Mouse (Mus musculus) liver, embryonic 14.5 days (tissue): ENCODE data around the gene Ccdc88a. TPM values are rescaled to one million over a fixed set of nuclear protein-coding genes. Genes with fewer than 3 reads are reported as not detected.
"Not testable (repeated sequence)": the region's sequence is repeated elsewhere in the genome, so short reads cannot be mapped to it uniquely, and the experiment has no call there.

ENCODE experiments used
- ATAC-seq: fragments of 200-750 bp; cut with Nextera tagmentation; 2 replicates; pipeline ENCODE4 v1.8.0; 2017; ENCODE audit warnings: moderate number of reproducible peaks, mild to moderate bottlenecking, moderate library complexity; ENCODE audit not compliant: insufficient read depth
- DNase-seq, 3 experiments: peaks; one replicate each; pipeline ENCODE4 v3.0.0-alpha.2; 2012 to 2013; ENCODE audit warnings: low read depth in 3 of 3, low spot score in 3 of 3
- H3K27ac ChIP-seq: fragments of 300-500 bp; sonication (generic); 2 replicates; pipeline ENCODE4 v1.5.1; 2014; ENCODE audit warnings: moderate library complexity, mild to moderate bottlenecking, control low read depth, inconsistent platforms
- H3K27me3 ChIP-seq: fragments of 300-500 bp; sonication (generic); 2 replicates; pipeline ENCODE4 v1.6.1; 2014; ENCODE audit warnings: mild to moderate bottlenecking, low read length, moderate library complexity; ENCODE audit not compliant: control insufficient read depth, insufficient read depth
- H3K36me3 ChIP-seq: fragments of 300-500 bp; sonication (generic); replicated peaks from 2 replicates; pipeline ENCODE4 v1.6.1; 2014; ENCODE audit warnings: low read depth; ENCODE audit not compliant: control insufficient read depth, insufficient read depth
- H3K4me1 ChIP-seq, 2 experiments: fragments of 200-500 bp in 1 of 2; fragments of 300-500 bp in 1 of 2; sonication (generic) in 1 of 2; replicated peaks; 2 replicates each; pipeline ENCODE4 v1.6.1; 2012 to 2014; ENCODE audit warnings: antibody characterized with exemption in 1 of 2, inconsistent platforms in 1 of 2, low read length in 1 of 2; ENCODE audit not compliant: control insufficient read depth in 2 of 2, insufficient read depth in 2 of 2
- H3K4me2 ChIP-seq: fragments of 300-500 bp; sonication (generic); 2 replicates; pipeline ENCODE4 v1.6.1; 2014; ENCODE audit warnings: low read depth, mild to moderate bottlenecking, control low read depth, moderate library complexity
- H3K4me3 ChIP-seq, 2 experiments: fragments of 200-500 bp in 1 of 2; fragments of 300-500 bp in 1 of 2; sonication (generic) in 1 of 2; 2 replicates each; pipeline ENCODE4 v1.5.1; 2012 to 2014; ENCODE audit warnings: low read depth in 2 of 2, low read length in 2 of 2, mild to moderate bottlenecking in 2 of 2, control low read depth in 1 of 2, inconsistent platforms in 1 of 2, moderate library complexity in 1 of 2; ENCODE audit not compliant: insufficient read depth in 1 of 2
- H3K9ac ChIP-seq: fragments of 300-500 bp; sonication (generic); replicated peaks from 2 replicates; pipeline ENCODE4 v1.6.1; 2014; ENCODE audit warnings: mild to moderate bottlenecking, control low read depth, moderate library complexity
- H3K9me3 ChIP-seq: fragments of 300-500 bp; sonication (generic); 2 replicates; pipeline ENCODE4 v1.6.1; 2016; ENCODE audit warnings: low read length, mixed read lengths; ENCODE audit not compliant: control insufficient read depth
- CTCF ChIP-seq: IDR thresholded peaks from 2 replicates; pipeline ENCODE4 v1.5.1; 2016; ENCODE audit warnings: antibody characterized with exemption, low read depth, control low read depth
- EP300 ChIP-seq: IDR thresholded peaks from 2 replicates; pipeline ENCODE4 v1.6.1; 2016; ENCODE audit warnings: antibody characterized with exemption, low read depth
- WGBS: fragments of 180-500 bp; shearing (Covaris S2); extraction: QIAGEN DNeasy Blood & Tissue Kit; methylation state at CpG from one replicate; pipeline ENCODE4 v1.1.7; 2014; ENCODE audit not compliant: insufficient replicate concordance; 5-methylcytosine and 5-hydroxymethylcytosine counted together
- polyA plus RNA-seq, 2 experiments: library from polyadenylated mRNA; depleted of rRNA in 1 of 2; stranded (reverse) in 1 of 2; unstranded in 1 of 2; fragments of >200 nt; fragmentation: Nextera tagmentation in 1 of 2; extraction: Ambion mirVana in 1 of 2; gene quantifications; 2 replicates each; pipeline versions ENCODE4 v1.2.1 to v1.2.3; 2012 to 2014

Gene Ccdc88a
- polyA plus RNA-seq, 2 experiments: 1.2 to 3.5 TPM

DNA sequence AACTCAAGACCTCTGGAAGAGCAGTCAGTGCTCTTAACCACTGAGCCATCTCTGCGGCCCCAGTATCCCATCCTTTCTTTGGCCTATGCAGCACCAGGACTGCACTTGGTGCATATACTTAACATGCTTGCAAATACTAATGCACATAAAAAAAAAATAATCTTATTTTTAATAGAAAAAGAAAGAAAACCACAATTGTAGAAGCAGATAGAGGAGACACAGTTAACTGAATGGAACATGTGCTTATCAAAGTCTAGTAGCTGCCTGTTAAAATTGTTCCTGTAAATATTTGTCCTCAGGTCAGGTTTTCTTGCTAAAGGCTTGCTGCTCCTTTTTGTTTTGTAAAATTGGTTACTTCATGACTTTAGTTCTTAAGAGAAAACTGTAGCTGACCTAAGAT is 164.7 kb downstream of the Ccdc88a start:
- Histone ChIP-seq H3K27me3 (no peaks in the 10 kb centered on the region), H3K4me1 (no peaks in the 10 kb centered on the region), H3K9me3 (no peaks in the 10 kb centered on the region), H3K4me3 (no peak overlapping the region), H3K9ac (no peak overlapping the region), H3K4me2 (no peak overlapping the region), H3K27ac (no peak overlapping the region), H3K36me3 (peaks cover 42% of the 10 kb centered on the region)
- 73% methylated on average over 1 of the region's 1 CpGs for WGBS
- DNase-seq (no peak), ATAC-seq (no peak)
- TF ChIP-seq EP300: no peak
- TF ChIP-seq CTCF: no peak

DNA sequence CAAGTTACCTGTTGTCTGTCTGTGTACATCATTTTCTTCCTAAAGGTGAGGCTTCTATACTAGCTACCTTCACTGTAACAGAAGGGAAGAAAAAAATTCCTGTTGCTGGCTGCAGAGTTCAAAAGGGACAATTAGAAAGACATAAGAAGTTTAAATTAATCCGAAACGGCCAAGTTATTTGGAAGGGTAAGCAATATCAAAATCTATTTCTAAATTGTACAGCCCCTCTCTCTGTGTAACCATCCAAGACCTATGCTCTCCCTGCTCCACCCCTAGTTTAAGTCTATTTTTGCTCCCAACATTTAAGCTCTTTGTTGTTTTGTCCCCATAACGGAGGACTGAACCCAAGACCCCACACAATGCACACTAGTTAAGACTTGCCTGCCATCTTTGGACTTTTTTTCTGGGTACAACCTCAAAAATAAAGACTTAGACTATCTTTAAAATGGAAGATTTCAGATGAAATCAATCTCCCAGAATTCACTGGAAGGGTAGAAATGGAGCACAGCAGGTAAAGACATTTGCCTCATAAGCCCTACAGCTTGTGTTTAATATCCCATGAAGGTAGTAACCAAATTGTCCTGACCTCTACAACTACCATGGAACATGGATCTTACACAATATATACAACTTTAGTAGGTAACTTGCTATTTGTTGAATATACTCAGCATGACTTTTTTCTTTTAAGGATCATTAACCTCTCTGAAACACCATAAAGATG is 170.9 kb downstream of the Ccdc88a start:
- WGBS: 78% methylated on average over 3 of the region's 3 CpGs
- H3K27ac ChIP-seq: no peak overlapping the region
- peaks cover 41% of the 10 kb centered on the region for H3K36me3 ChIP-seq
- no peak for DNase-seq
- H3K4me1 ChIP-seq: peaks cover 8 to 13% of the 10 kb centered on the region in 2 experiments
- H3K4me2 ChIP-seq: no peak overlapping the region
- H3K9me3 ChIP-seq: no peaks in the 10 kb centered on the region
- H3K27me3 ChIP-seq: no peaks in the 10 kb centered on the region
- ATAC-seq: no peak
- no peak for TF ChIP-seq EP300
- no peak for TF ChIP-seq CTCF
- no peak overlapping the region for H3K4me3 ChIP-seq
- H3K9ac ChIP-seq: no peak overlapping the region

DNA sequence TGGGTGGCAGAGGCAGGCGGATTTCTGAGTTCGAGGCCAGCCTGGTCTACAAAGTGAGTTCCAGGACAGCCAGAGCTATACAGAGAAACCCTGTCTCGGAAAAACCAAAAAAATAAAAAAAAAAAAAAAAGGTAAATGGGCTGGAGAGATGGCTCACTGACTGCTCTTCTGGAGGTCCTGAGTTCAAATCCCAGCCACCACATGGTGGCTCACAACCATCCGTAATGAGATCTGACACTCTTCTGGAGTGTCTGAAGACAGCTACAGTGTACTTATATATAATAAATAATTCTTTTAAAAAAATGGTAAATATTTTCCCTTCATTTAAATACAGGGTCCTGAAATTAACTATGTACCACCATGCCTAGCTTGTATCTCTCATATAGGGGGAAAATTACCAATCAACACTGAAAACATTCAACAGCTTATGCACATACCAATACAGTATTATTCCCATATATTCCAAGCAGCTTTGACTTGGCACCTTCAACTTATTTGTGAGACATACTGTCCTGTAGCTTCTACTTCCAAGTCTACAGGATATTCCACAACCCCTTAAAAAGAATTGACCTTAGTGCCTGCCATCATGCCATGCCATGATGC is 171.8 kb downstream of the Ccdc88a start:
- H3K9ac ChIP-seq, H3K9me3 ChIP-seq, DNase-seq, H3K27me3 ChIP-seq, H3K4me3 ChIP-seq, H3K4me2 ChIP-seq, ATAC-seq, H3K27ac ChIP-seq: not testable (repeated sequence)
- H3K36me3 ChIP-seq: peaks cover 39% of the 10 kb centered on the region
- peaks cover 8 to 13% of the 10 kb centered on the region in 2 experiments for H3K4me1 ChIP-seq
- WGBS: 65% methylated on average over 4 of the region's 4 CpGs

DNA sequence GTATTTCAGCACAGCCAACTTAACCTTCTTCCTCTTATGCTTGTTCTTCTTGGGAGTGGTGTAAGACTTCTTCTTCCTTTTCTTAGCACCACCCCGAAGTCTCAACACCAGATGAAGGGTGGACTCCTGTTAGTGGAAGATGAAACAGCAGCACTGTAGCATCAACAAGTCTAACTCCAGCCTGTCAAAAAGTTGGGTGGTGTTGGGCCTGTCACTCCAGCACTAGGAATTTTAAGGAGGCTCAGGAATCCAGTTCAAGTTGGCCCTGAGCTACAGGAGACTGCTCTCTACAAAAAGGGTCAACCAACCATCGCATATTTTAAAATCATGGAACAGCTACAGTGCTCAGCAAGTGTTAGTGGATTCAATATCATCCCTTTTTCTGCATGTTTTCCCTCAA is 172.8 kb downstream of the Ccdc88a start:
- Histone ChIP-seq H3K27ac (peak overlapping the region; percentile 54), H3K4me3 (peak overlapping the region; percentile 87 to 99), H3K4me2 (peak overlapping the region; percentile 90), H3K4me1 (peaks cover 8 to 13% of the 10 kb centered on the region in 2 experiments), H3K36me3 (peaks cover 33% of the 10 kb centered on the region), H3K9ac (peak overlapping the region; percentile 90)
- not testable (repeated sequence) for H3K27me3 ChIP-seq, H3K9me3 ChIP-seq, DNase-seq, ATAC-seq
- 45% methylated on average over 2 of the region's 2 CpGs for whole genome bisulfite sequencing

DNA sequence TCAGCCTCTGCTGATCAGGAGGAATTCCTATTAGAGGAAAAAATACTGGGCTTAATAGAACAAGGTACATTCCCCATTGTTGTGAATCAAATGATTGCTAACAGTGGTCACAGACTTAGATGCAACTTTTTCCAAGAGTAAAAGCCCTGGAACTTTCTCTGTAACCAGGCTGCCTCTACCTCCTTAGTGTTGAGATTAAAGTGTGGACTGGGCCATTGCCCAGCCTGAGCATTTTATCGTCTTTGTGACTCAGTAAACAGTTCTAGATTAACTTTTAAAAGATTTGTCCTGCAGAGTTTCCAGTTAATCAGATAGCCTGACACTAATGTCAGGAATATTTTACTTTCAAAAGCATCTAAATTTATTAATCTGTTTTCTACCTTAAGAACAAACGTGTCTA is 173.3 kb downstream of the Ccdc88a start:
- H3K9me3 ChIP-seq: no peaks in the 10 kb centered on the region
- H3K36me3 ChIP-seq: peaks cover 29% of the 10 kb centered on the region
- peak overlapping the region; percentile 54 for H3K27ac ChIP-seq
- peak overlapping the region; percentile 90 for H3K9ac ChIP-seq
- peaks cover 8 to 13% of the 10 kb centered on the region in 2 experiments for H3K4me1 ChIP-seq
- peak overlapping the region; percentile 90 for H3K4me2 ChIP-seq
- peak overlapping the region; percentile 87 to 99 for H3K4me3 ChIP-seq
- DNase-seq: no peak
- WGBS: 6% methylated on average over 2 of the region's 2 CpGs
- no peak for TF ChIP-seq EP300
- TF ChIP-seq CTCF: no peak
- no peak for ATAC-seq
- no peaks in the 10 kb centered on the region for H3K27me3 ChIP-seq
